Mouse (Mus musculus) liver, embryonic 11.5 days (tissue): ENCODE data around the gene Exoc3l4. TPM values are rescaled to one million over a fixed set of nuclear protein-coding genes. Genes with fewer than 3 reads are reported as not detected.
A peak's percentile ranks its signal among the peaks of the same experiment; 100 is the strongest.

ENCODE experiments used
- ATAC-seq: fragments of 200-750 bp; cut with Nextera tagmentation; replicated peaks from 2 replicates; pipeline ENCODE4 v1.8.0; 2017; ENCODE audit warnings: moderate number of reproducible peaks, mild to moderate bottlenecking, moderate TSS enrichment, moderate library complexity; ENCODE audit not compliant: low FRiP score
- DNase-seq: peaks from one replicate; pipeline ENCODE4 v3.0.0-alpha.2; 2017; ENCODE audit warnings: low spot score
- H3K27ac ChIP-seq: fragments of 300-500 bp; sonication (generic); 2 replicates; pipeline ENCODE4 v1.5.1; 2014; ENCODE audit warnings: mild to moderate bottlenecking, low read depth, low read length, control low read depth
- H3K27me3 ChIP-seq: fragments of 300-500 bp; sonication (generic); replicated peaks from 2 replicates; pipeline ENCODE4 v1.6.1; 2014; ENCODE audit warnings: low read length, mixed read lengths; ENCODE audit not compliant: control insufficient read depth, insufficient read depth
- H3K36me3 ChIP-seq: fragments of 300-500 bp; sonication (generic); 2 replicates; pipeline ENCODE4 v1.6.1; 2014; ENCODE audit warnings: mild to moderate bottlenecking, low read length, moderate library complexity, mixed read lengths; ENCODE audit not compliant: control insufficient read depth, insufficient read depth
- H3K4me1 ChIP-seq: fragments of 300-500 bp; sonication (generic); replicated peaks from 2 replicates; pipeline ENCODE4 v1.6.1; 2014; ENCODE audit warnings: low read length, mixed read lengths; ENCODE audit not compliant: control insufficient read depth, insufficient read depth
- H3K4me2 ChIP-seq: fragments of 300-500 bp; sonication (generic); 2 replicates; pipeline ENCODE4 v1.6.1; 2014; ENCODE audit warnings: mild to moderate bottlenecking, control low read depth, moderate library complexity
- H3K4me3 ChIP-seq: fragments of 300-500 bp; sonication (generic); 2 replicates; pipeline ENCODE4 v1.5.1; 2014; ENCODE audit warnings: low read depth, low read length, control low read depth
- H3K9ac ChIP-seq: fragments of 300-500 bp; sonication (generic); 2 replicates; pipeline ENCODE4 v1.6.1; 2014; ENCODE audit warnings: low read depth, low read length, control low read depth
- H3K9me3 ChIP-seq: fragments of 300-500 bp; sonication (generic); 2 replicates; pipeline ENCODE4 v1.6.1; 2016; ENCODE audit warnings: low read length, inconsistent platforms, mixed read lengths; ENCODE audit not compliant: control insufficient read depth
- WGBS: fragments of 180-500 bp; shearing (Covaris S2); extraction: QIAGEN DNeasy Blood & Tissue Kit; methylation state at CpG from one replicate; pipeline ENCODE4 v1.1.7; 2014; 5-methylcytosine and 5-hydroxymethylcytosine counted together
- polyA plus RNA-seq: library from polyadenylated mRNA; unstranded; fragments of >200 nt; fragmentation: Nextera tagmentation; extraction: Ambion mirVana; gene quantifications from 2 replicates; pipeline ENCODE4 v1.2.1, GENCODE M21; 2014

Gene Exoc3l4
- polyA plus RNA-seq, 1 experiment from 2014 or later, result 18.6 TPM

DNA sequence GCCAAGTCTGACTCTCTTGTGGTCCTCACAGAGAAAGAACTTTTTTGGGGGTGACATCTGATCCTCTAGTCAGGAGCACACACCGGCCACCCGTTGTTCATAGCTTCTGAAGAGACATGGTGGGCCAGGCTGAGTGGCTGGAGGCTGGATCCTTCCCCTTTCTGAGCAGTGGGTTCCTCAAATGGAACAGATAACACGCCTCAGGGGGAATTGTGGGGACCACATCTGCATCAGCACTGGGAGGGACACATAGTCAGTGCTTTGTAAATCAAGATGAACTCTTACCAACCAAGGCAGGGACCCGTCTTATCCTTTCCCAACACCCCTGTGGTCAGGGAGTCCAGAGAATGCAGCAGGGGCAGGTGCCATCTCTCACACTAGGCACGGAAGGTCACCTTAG is 3.1 kb downstream of the Exoc3l4 start:
- H3K4me2 ChIP-seq, result peak overlapping the region; percentile 49
- no peaks in the 10 kb centered on the region for H3K9me3 ChIP-seq
- no peak overlapping the region for H3K9ac ChIP-seq
- no peak for ATAC-seq
- 37% methylated on average over 5 of the region's 5 CpGs for whole genome bisulfite sequencing
- no peaks in the 10 kb centered on the region for H3K36me3 ChIP-seq
- peaks cover 31% of the 10 kb centered on the region for H3K4me1 ChIP-seq
- peaks cover 34% of the 10 kb centered on the region for H3K27me3 ChIP-seq
- no peak overlapping the region for H3K4me3 ChIP-seq
- no peak overlapping the region for H3K27ac ChIP-seq
- no peak for DNase-seq

DNA sequence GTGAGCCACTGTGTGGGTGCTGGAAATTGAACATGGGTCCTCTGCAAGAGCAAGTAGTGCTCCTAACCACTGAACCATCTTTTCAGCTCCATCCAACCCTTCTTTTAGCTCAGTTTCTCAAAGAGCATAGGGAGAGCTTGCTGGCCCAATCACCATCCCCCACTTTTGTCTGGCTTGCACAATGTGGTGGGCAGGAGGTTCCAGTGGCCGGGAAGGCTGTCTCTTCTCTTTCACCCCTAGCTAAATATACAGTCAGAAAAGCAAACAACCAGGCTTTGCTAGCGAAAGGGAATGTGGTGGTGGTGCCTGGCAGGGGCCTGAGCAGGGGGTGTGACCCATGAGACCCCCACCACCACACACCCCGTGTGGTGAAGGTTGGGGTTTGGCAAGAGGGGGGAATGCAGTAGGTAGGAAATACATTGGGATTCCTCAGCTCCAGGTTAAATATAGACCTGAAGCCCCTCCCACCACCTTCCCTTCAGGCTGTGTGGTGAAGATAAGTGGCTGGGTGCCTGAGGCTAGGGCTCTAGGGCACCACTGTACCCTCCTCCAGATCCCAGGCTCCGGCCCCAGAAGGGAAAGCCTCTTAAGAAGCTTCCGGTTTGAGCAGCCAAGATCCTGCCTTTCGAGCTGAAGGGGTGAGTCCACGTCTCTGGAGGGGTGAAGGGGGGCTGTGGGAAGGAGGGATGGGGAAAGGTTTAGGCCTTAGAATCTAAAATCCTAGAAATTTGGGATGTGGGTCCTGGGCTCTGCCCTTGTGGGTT is 4.3 kb downstream of the Exoc3l4 start:
- ATAC-seq (peak; percentile 62), DNase-seq (no peak)
- Histone ChIP-seq H3K27me3 (peaks cover 43% of the 10 kb centered on the region), H3K9me3 (no peaks in the 10 kb centered on the region), H3K4me2 (peak overlapping the region; percentile 49), H3K9ac (peak overlapping the region; percentile 18), H3K36me3 (no peaks in the 10 kb centered on the region), H3K4me1 (peaks cover 34% of the 10 kb centered on the region), H3K4me3 (no peak overlapping the region; the same call in 1 of the 2 replicates), H3K27ac (peak overlapping the region; percentile 45)
- 27% methylated on average over 7 of the region's 7 CpGs for WGBS

DNA sequence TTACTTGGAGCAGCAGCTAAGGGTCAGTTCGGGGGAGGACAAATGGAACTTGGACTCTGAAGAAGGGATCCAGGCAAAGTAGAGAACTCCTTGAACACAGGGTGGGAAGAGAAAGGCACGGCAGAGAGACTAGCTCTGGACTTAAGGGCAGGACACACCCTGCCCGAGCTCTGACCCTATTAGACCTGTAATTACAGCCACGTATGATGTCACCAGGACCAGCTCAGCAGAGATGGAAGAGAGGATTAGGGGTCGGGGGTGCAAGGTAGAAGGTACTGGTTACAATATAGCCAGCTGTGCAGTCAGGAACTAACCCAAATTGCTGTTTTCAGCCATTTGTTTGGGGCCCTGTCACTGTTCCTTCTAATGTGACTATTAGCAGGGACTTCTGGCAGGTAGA is 6.0 kb downstream of the Exoc3l4 start:
- H3K9ac ChIP-seq, result no peak overlapping the region
- H3K4me3 ChIP-seq, result no peak overlapping the region
- H3K4me1 ChIP-seq, result peaks cover 28% of the 10 kb centered on the region
- no peaks in the 10 kb centered on the region for H3K36me3 ChIP-seq
- H3K27ac ChIP-seq, result no peak overlapping the region
- 58% methylated on average over 5 of the region's 5 CpGs for WGBS
- peaks cover 51% of the 10 kb centered on the region for H3K27me3 ChIP-seq
- no peaks in the 10 kb centered on the region for H3K9me3 ChIP-seq
- ATAC-seq (no peak), DNase-seq (no peak)
- H3K4me2 ChIP-seq, result no peak overlapping the region

DNA sequence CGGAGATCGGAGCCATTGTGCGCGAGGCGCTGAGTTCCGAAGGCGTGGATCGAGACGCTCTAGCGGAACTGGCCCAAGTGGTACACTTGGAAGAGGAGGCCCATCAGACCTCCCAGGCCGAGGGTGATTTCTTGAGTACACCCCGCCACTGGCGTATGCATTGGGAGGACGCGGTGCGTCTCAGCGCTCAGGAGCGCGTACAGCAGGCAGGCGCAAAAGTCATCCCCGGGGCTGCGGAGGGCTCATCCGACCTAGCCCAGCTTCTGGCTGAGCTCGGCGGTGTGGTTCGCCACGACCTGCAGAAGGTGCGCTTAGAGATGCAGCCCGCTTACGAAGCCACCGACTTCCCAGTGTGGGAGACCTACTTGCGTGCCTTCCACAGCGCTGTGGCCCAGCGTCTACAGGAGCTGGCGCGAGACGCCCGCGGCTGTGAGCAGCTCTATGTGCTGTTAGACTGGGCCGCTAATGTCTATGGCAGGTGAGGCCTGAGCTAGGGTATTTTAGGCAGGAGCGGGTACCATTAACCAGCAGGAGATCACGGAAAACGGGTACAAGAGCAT is 6.8 kb downstream of the Exoc3l4 start:
- Histone ChIP-seq H3K27ac (no peak overlapping the region), H3K9me3 (no peaks in the 10 kb centered on the region), H3K4me1 (peaks cover 34% of the 10 kb centered on the region), H3K27me3 (peaks cover 59% of the 10 kb centered on the region), H3K36me3 (no peaks in the 10 kb centered on the region), H3K4me2 (peak overlapping the region; percentile 41), H3K9ac (no peak overlapping the region), H3K4me3 (peak overlapping the region; percentile 4; the same call in 1 of the 2 replicates)
- 16% methylated on average over 43 of the region's 43 CpGs for WGBS
- ATAC-seq (no peak), DNase-seq (no peak)

GRCm38 (mm10) chr12:111424547-111424946 is 7.7 kb downstream of the Exoc3l4 start:
- Histone ChIP-seq H3K4me2 (no peak overlapping the region), H3K36me3 (no peaks in the 10 kb centered on the region), H3K4me1 (peaks cover 42% of the 10 kb centered on the region), H3K9me3 (no peaks in the 10 kb centered on the region), H3K4me3 (no peak overlapping the region), H3K27me3 (peaks cover 64% of the 10 kb centered on the region), H3K27ac (no peak overlapping the region), H3K9ac (no peak overlapping the region)
- ATAC-seq (no peak), DNase-seq (no peak)
- 40% methylated on average over 9 of the region's 9 CpGs for whole genome bisulfite sequencing

- Histone ChIP-seq H3K27ac (no peak overlapping the region), H3K36me3 (no peaks in the 10 kb centered on the region), H3K9ac (no peak overlapping the region), H3K27me3 (peaks cover 70% of the 10 kb centered on the region), H3K4me3 (no peak overlapping the region), H3K4me2 (no peak overlapping the region), H3K4me1 (peaks cover 47% of the 10 kb centered on the region), H3K9me3 (no peaks in the 10 kb centered on the region)
- DNase-seq, result peak; percentile 82
- peak; percentile 23; the same call in 1 of the 2 replicates for ATAC-seq
- WGBS, result 4% methylated on average over 15 of the region's 15 CpGs
These were observed 8.4 kb downstream of the Exoc3l4 start for GRCm38 (mm10) chr12:111425258-111425657.

DNA sequence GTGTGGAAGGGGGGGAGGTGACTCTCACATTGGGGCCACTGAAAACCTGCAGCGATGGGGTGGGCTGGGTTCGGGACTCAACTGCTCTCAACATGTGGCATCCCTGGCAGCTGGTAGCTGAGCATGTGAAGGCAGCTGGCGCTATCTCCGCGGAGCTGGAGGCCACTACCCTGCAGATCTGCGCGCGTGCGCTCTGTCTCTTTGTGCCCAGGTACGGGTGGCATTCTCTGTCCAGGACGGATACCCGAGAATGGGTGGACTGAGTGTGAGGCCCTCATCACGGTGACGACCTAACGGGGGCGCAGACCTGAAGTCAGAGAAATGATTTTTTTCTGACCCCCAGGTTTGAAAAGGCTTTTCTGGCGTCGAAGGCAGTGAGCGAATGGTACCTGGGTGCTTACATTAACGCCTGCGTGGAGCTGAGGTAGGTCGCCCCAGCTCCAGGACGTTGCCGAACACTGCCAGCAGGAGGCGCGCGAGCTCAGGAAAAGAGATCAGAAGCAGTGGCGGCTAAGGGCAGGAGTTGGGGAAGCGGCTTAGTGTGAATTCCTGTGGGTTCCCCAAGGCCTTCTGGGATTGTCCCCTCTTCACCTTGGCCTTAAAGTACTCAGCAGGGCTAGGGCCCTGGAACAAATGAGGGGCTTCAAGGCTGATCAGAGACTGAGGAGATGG is 9.1 kb downstream of the Exoc3l4 start:
- ATAC-seq (peak; percentile 48), DNase-seq (peak; percentile 86)
- H3K27me3 ChIP-seq, result peaks cover 75% of the 10 kb centered on the region
- 19% methylated on average over 29 of the region's 29 CpGs for WGBS
- H3K9ac ChIP-seq, result no peak overlapping the region
- H3K27ac ChIP-seq, result no peak overlapping the region
- no peaks in the 10 kb centered on the region for H3K9me3 ChIP-seq
- no peak overlapping the region for H3K4me2 ChIP-seq
- H3K36me3 ChIP-seq, result no peaks in the 10 kb centered on the region
- no peak overlapping the region for H3K4me3 ChIP-seq
- peaks cover 48% of the 10 kb centered on the region for H3K4me1 ChIP-seq

DNA sequence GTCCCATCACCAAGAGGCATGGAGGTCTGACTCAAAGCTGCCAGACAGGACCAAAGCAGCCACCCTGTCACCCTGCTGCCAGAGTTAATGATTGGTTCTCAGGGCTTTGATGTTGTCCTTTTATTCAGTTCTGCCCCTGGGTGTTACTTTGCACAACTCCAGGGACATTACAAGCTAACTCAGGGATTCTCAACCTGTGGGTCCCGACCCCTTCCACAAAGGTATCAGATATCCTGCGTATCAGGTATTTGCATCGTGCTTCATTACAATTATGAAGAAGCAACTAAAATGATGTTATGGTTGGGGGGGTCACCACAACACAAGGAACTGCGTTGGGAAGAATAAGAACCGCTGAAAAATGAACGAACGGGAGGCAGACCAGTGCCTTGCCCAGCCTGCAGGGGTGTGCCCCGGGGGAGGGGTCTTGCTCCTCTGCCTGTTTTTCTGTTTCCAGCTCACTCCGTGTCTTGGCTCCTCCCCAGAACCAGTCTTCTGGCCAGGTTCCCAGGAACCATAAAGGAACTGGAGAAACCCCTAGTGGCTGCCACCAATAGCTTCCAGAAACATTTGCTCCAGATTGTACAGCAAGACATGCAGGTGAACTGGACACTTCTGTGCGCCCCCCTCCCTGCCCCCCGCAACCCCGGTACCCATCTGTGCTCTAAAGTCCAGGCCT is 10.8 kb downstream of the Exoc3l4 start:
- Histone ChIP-seq H3K9me3 (no peaks in the 10 kb centered on the region), H3K4me2 (no peak overlapping the region), H3K4me3 (no peak overlapping the region), H3K9ac (no peak overlapping the region), H3K36me3 (no peaks in the 10 kb centered on the region), H3K27me3 (peaks cover 65% of the 10 kb centered on the region), H3K27ac (no peak overlapping the region), H3K4me1 (peaks cover 52% of the 10 kb centered on the region)
- DNase-seq (no peak), ATAC-seq (no peak)
- 65% methylated on average over 12 of the region's 12 CpGs for WGBS
